Mouse (Mus musculus) Patski (cell line): Measurements from ENCODE around the gene Gm5346. TPM values are rescaled to one million over a fixed set of nuclear protein-coding genes. Genes with fewer than 3 reads are reported as not detected.
"Not testable (repeated sequence)": the region's sequence is repeated elsewhere in the genome, so short reads cannot be mapped to it uniquely, and the experiment has no call there.

Source experiments
- ATAC-seq: fragments of 100-300 bp; one replicate; pipeline ENCODE4 v1.8.0; 2021
- CTCF ChIA-PET: fragments of 350-600 bp; sonication (Branson Sonifier 250); formaldehyde crosslinking; loops from one replicate; lab custom pipeline; 2022; ENCODE audit warnings: inconsistent platforms; lab: Charles Lee
- POLR2A ChIA-PET: fragments of 350-600 bp; sonication (Branson Sonifier 250); formaldehyde crosslinking; loops from one replicate; lab custom pipeline; 2022; ENCODE audit warnings: antibody characterized with exemption, inconsistent platforms; lab: Charles Lee
- DNase-seq: peaks from one replicate; pipeline ENCODE4 v3.0.0-alpha.2; 2011; ENCODE audit warnings: low read depth, low spot score
- H3K27me3 ChIP-seq: fragments of 371-371 bp; one replicate; pipeline ENCODE4 v1.5.1; 2021
- CTCF ChIP-seq: fragments of 100-300 bp; IDR thresholded peaks from one replicate; pipeline ENCODE4 v1.5.1; 2021
- in situ Hi-C: fragments of 300-500 bp; cut with MboI; formaldehyde crosslinking; loops from 3 replicates; pipeline ENCODE4 v1.11.1; 2018; ENCODE audit warnings: low pct_unique_long_range_greater_than_20kb, mixed read lengths
- polyA plus RNA-seq: library from polyadenylated mRNA; unstranded; gene quantifications from one replicate; pipeline ENCODE4 v1.2.3, GENCODE M21; 2021

Gene Gm5346
- polyA plus RNA-seq = not detected

DNA sequence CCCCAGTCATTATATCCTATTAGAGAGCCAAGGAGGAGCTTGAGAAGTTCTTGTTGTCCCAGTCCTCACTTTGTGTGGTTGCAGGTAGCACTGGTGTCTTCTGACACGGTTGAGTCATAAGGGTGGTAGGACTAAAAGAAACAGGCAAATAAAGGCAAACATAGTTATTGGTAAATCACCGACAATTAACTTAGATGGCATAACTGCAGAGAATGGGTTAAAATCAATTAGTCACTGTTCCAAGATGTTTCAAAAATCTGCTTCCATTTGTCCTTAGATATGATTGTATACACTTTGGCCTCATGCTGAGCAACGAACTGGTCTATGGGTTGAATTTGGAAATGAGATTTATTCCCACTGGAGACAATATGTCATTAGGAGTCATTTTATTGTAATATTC lies at the start of gene Gm5346:
Gene Gm5346 (minus strand): TSS at position 101 of the 400 bp plus-strand sequence.
- ChIA-PET CTCF (no interaction called here), POLR2A (no interaction called here)
- ATAC-seq (no peak), DNase-seq (no peak)
- H3K27me3 ChIP-seq = no peaks in the 10 kb centered on the region
- no peak for TF ChIP-seq CTCF
- in situ Hi-C loops = no loop called here

DNA sequence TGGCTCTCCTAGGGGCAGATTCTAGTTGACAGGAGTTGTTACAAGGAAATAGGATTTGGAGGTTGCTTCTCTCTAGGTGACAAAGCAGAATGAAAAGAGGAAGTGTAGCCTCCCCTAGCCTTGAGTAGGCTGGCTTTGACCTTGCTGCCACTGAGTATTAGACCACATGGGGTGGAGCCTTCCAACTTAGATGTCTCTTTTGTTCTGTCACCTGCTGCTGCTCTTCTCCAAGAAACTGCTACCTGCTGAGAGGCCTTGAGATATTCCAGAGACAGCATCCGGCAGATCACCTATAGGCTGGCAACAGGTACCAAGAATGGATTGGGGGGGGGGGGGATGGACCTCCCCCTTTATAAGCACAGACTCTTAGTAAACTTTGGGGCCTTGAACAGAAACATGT lies 11.0 kb downstream of the Gm5346 start:
- TF ChIP-seq CTCF = no peak
- DNase-seq (no peak), ATAC-seq (no peak)
- no peaks in the 10 kb centered on the region for H3K27me3 ChIP-seq
- POLR2A ChIA-PET = no interaction called here
- CTCF ChIA-PET = no interaction called here
- in situ Hi-C loops = no loop called here

DNA sequence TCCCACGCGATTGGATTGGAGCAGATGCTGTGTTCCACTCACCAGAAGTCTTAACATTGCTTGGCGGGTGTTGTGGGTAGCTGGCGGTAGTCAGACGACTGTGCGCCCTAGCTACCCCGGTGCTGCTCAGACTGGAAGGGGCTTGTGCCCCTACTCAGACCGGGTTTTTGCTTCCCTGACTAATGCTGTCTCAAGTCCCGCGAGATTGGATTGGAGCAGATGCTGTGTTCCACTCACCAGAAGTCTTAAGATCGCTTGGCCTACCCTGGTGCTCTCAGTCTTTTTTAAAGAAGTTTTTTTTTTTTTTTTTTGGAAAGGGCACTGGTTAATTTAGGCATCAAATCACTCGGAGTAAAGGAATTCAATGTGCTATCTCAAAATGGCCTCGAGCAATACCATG lies 23.4 kb downstream of the Gm5346 start:
- ATAC-seq, DNase-seq, H3K27me3 ChIP-seq, CTCF ChIA-PET, in situ Hi-C loops, POLR2A ChIA-PET: not testable (repeated sequence)

DNA sequence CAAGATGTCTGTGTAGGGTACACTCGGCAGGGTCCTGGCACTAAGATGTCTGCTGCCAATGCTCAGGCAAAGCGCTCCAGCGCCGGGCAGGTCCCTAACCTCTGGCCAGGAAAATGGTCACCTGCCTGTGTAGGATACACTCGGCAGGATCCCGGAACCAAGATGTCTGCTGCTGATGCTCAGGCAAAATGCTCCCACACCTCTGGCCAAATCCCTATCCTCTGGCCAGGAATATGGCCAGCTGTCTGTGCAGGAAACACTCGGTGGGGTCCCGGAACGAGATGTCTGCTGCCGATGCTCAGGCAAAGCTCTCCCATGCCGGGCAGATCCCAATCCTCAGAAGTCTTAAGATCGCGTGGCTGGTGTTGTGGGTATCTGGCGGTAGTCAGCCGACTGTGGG lies 23.9 kb downstream of the Gm5346 start:
- DNase-seq, ATAC-seq, H3K27me3 ChIP-seq, POLR2A ChIA-PET, CTCF ChIA-PET, in situ Hi-C loops: not testable (repeated sequence)

DNA sequence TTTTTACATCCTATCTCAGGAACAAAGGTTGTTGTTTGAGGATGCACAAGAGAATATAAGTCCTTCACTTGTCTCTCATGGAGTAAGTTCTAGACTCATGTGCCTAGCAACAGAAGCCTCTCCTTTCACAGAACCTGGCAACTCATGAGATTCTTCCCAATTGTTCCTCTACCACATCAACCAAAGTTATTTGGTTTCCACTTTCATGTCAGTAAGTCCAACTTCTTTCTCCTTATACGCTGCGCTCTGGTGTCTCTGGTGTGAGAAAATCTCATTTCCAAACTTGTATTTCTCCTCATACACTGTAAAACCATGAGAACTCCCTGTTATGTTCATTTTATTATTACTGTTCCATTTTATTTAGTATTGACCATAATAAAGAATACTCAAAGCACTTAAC lies 50.5 kb downstream of the Gm5346 start, which contains the start of gene Adam26a:
Gene Adam26a (minus strand): TSS at position 101 of the 400 bp plus-strand sequence.
- ATAC-seq, in situ Hi-C loops, POLR2A ChIA-PET, DNase-seq, CTCF ChIA-PET, H3K27me3 ChIP-seq: not testable (repeated sequence)

Other genes with a start within 250 kb of the Gm5346 start
- gene Adam26b, start 99.2 kb downstream of the Gm5346 start, polyA plus RNA-seq = not detected
- gene Adam26a, start 50.6 kb downstream of the Gm5346 start, polyA plus RNA-seq = not detected
- gene Adam34, start 82.8 kb upstream of the Gm5346 start, polyA plus RNA-seq = not detected